Mouse (Mus musculus): ENCODE data around the gene Cacna1c. TPM values are rescaled to one million over a fixed set of nuclear protein-coding genes. Genes with fewer than 3 reads are reported as not detected.

The Cacna1c gene
- total RNA-seq, 2 experiments from 2014 or later, result 0.23 to 0.84 TPM

GRCm38 (mm10) chr6:118984181-118984901, 211.9 kb downstream of the Cacna1c start:
- no peak for ATAC-seq (replicated peaks; ENCODE audit: low FRiP score, poor library complexity, severe bottlenecking)

DNA sequence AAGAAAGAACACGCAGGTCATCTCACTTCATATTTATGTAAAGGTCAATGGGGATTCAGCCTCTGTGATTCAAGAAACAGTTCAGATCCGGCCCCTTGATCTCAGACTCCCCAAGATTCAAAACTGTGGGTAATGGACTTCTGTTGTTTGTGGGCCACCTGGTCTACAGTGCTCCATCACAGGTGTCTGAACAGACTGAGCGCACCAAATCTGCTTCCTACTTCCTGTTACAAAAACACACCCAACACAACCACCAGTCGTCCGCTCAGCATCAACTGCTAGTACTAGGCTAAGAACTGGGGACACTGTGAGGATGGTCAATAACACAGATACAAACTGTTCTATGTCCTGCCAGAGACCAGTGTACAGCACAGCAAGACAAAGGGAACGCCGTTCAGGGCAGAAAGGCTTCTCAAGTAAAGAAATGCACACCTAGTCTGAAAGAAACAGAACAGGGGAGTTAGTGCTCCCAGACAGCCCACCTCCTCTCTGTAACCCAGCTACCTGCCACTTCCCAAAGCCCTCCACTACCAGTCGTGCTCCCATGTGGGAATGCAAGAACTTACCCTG, 212.7 kb downstream of the Cacna1c start:
- ATAC-seq (replicated peaks; ENCODE audit: low FRiP score, poor library complexity, severe bottlenecking), result no peak

DNA sequence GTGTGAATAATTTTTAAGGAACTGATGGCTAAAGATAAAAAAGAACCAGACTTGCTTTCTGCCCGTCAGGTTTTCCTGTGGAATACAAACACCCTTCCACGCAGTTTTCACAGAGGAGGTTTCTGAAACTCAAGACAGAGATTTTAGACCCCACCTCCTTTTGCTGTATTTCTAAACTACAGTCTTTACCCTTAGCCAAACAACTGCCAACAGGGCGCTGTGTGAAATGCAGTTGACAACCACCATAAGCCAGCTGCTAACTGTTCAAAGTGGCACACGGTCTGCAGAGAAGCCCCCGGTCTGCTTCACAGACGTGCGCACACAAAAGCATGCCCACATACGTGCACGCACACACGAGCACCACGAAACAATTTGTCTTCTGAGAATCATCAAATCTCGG, 216.0 kb downstream of the Cacna1c start:
- no peak for ATAC-seq (replicated peaks; ENCODE audit: low FRiP score, poor library complexity, severe bottlenecking)

- ATAC-seq (replicated peaks; ENCODE audit: low FRiP score, poor library complexity, severe bottlenecking), result no peak
These were observed 218.6 kb downstream of the Cacna1c start for GRCm38 (mm10) chr6:118977443-118978271.

DNA sequence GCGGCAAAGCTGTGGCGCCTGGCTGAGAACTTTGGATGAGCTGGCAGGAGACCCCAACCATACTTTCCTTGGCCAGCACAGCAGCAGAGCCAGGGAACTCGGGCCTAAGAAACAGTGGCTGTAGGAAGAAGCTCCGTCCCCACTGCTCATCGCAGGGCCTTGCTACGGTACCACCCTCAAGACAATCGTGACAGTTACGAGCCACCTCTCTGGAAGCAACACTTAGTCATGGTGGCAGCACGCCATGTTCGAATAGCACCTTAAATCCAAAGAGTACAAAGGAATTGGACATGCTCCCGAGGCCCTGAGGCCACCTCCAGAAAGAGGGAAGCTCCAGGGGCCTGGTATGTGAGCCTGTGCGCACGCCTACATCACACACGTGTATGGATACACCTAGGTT, 219.6 kb downstream of the Cacna1c start:
- no peak for ATAC-seq (replicated peaks; ENCODE audit: low FRiP score, poor library complexity, severe bottlenecking)

DNA sequence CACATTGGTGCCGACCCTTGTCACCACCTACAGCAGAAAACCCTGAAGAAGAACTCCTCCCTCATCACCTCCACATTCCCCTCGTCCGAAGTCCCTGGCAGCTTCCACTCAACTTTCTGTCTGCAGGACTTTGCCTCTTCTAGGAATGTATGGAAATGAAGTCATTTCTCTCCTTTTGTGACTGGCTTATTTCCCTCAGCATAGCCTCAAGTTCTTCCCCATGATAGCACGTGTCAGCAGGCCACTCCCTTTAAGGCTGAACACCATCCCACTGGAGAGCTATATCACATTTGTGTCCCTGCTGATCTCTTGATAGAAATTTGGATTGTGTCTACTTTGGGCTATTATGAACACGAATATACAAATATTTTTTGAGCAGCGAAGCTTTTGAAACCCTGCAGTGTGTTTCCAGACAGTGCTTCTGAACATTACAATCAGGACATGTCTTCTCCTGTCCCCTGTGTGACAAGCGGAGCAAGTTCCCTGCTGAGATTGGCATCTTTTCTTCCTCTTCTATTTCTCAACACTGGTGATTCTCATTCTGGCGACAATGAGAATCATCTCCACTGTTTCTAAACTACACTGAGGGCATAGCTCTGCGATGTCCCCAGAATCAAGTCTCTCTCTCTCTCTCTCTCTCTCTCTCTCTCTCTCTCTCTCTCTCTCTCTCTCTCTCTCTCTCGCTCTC, 224.2 kb downstream of the Cacna1c start:
- ATAC-seq (replicated peaks; ENCODE audit: low FRiP score, poor library complexity, severe bottlenecking), result no peak

DNA sequence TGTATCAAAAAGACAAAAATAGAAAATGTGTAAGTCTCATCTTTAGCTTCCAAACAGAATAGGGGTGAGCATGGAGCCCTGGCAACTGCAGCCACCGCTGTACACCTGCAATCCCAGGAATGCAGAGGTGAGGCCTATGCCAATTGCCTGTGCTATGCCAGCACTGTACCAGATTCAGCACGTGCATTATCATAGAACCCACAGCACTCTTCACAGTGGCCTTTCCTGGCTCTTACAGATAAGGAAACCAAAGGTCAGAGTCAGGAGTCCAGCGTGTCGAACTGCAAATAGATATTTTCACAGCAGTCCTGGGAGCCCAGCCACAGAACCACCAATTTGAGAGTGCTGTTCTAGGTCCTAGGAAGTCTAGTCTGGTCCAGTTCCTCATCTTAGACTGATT, 227.4 kb downstream of the Cacna1c start:
- ATAC-seq (replicated peaks; ENCODE audit: low FRiP score, poor library complexity, severe bottlenecking), result no peak

DNA sequence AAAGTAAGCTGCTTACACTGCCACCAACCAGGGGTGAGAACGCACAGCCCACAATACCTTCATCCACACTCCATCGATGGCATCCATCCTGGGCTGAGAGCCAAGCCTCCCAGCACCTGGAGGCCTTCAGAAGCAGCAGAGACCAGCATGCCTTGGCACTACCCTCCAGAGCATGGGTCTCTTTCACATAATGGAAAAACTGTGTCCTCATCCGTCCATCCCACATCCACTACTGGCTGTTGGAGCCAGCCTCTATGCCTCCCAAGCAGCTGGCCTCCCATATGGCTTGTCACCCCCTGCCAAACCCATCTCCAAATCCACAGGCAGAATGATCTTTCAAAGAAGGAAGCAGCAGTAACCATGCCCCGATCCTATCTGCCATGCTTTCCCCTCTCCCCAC, 229.3 kb downstream of the Cacna1c start:
- ATAC-seq (replicated peaks; ENCODE audit: low FRiP score, poor library complexity, severe bottlenecking), result no peak

- no peak for ATAC-seq (replicated peaks; ENCODE audit: low FRiP score, poor library complexity, severe bottlenecking)
These were observed 230.6 kb downstream of the Cacna1c start for GRCm38 (mm10) chr6:118965577-118965976.

DNA sequence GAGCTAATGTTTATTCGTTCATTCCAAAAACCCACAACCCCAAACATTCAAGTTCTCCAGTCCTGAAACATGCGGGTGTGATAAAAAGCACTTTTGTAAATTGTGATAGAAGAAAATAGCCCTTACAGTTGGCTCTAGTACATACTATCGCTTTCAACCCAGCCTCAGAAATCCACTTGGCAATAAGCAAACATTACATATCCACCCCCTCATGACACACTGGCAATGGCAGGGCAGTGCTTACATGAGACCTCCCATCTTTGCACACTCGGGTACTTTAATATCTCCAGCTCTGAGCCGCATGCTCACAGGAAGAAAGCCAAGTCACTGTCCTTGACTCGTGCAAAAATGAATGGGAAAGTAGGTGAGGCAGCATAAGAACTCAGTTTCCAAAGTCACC, 232.4 kb downstream of the Cacna1c start:
- ATAC-seq (replicated peaks; ENCODE audit: low FRiP score, poor library complexity, severe bottlenecking), result no peak

DNA sequence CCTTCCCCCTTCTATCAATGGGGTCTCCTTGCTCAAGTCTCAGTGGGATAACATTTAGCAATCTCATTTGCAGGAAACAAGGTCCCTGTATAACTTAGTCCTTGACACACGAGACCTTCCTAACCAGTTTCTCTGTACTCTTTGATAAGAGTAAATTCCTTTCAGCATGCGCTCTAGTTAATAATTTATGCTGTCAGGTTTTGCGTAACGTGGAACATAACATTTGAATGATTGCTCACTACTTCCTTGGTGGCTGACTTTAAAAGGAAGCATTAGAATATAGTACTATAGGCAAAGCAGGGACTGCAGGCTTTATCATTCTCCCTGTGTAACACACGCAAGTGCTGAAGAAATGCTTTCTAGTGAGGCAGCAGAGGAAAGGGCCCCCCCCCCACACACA, 232.9 kb downstream of the Cacna1c start:
- no peak for ATAC-seq (replicated peaks; ENCODE audit: low FRiP score, poor library complexity, severe bottlenecking)

DNA sequence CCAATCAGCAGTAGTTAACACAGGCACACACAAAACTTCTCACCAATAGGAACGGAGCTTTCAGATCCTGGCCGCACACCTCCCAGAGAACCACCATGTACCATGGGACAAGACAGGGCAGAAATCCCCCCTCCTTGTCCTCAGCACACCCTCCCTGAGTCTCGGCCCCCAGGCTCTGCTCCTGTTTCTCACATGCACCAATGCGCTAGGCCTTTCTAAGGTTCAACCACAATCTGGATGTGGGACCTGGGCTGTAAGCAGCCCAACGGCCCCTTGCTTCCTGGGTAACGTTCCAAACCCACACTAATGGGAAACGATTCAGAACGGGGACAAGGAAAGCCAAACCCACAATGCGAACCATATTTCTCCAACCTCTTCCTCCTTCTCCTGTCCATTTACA, 237.7 kb downstream of the Cacna1c start:
- ATAC-seq (replicated peaks; ENCODE audit: low FRiP score, poor library complexity, severe bottlenecking), result no peak

GRCm38 (mm10) chr6:118956234-118956633, 240.0 kb downstream of the Cacna1c start:
- no peak for ATAC-seq (replicated peaks; ENCODE audit: low FRiP score, poor library complexity, severe bottlenecking)

DNA sequence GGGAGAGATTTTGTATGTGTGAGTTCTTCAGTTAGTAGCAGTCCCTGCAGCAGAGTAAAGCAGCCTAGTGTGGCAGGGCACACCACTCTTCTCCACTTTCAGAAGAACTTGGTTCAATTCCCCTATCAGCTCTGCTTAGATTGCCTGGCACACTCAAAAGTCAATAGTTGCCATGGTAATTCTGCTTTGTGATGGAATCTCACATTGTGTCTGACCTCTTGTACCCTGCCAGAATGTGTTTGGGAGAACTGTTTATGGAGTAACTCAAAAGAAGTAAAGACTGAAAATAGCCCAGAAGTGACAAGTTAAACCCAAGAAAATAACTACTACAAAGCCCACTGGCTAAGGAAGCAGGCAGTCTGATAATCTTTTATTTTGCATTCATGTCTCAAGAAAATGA, 240.4 kb downstream of the Cacna1c start:
- ATAC-seq (replicated peaks; ENCODE audit: low FRiP score, poor library complexity, severe bottlenecking), result no peak

DNA sequence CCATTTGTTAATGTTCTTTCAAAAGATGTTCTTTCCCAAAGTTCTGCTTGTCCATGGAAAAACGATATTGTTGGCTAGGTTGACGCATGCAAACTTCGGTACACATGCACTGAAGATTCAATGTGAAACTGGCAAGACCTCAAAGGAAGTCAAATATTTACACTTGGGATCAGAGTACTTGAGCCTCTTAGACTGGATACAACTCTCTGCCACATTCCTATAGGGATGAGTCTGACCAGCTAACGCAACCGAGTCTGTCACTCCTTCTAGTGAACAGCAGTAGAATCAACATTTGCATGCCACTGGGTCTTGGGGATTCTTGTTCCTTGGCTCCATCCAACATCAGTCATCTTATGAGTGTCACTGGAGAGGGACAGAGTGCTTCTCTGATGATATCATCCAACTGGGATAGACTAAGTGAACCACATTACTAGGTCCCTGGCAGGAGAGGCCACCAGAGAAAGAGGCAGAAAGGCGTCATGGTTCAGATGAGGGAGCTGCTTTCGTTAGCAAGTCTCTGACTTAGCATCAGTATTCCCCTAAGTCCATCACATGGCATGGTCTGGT, 241.1 kb downstream of the Cacna1c start:
- no peak for ATAC-seq (replicated peaks; ENCODE audit: low FRiP score, poor library complexity, severe bottlenecking)

DNA sequence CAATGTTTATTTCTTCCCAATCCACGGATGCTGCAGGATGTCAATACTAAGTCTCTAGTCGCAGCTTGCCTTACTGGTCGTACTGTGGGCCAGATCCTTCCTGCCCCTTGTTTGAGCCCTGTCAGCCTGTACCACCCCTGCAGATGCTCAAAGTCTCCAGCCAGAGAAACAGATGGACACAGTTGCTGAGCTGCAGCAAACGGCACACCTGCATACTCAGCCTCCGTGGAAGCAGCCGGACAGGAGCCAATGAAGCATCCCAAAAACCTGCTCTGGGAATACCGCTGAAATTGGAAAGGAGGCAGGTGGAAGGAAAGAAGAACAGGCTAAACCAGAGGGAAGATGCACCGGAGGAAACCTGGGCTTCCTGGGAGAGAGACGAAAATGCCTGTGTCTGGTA, 243.8 kb downstream of the Cacna1c start:
- no peak for ATAC-seq (replicated peaks; ENCODE audit: low FRiP score, poor library complexity, severe bottlenecking)

- ATAC-seq (replicated peaks; ENCODE audit: low FRiP score, poor library complexity, severe bottlenecking), result no peak
These were observed 246.0 kb downstream of the Cacna1c start for GRCm38 (mm10) chr6:118950190-118950589.

GRCm38 (mm10) chr6:118947286-118947685, 248.9 kb downstream of the Cacna1c start:
- ATAC-seq (replicated peaks; ENCODE audit: low FRiP score, poor library complexity, severe bottlenecking), result no peak

DNA sequence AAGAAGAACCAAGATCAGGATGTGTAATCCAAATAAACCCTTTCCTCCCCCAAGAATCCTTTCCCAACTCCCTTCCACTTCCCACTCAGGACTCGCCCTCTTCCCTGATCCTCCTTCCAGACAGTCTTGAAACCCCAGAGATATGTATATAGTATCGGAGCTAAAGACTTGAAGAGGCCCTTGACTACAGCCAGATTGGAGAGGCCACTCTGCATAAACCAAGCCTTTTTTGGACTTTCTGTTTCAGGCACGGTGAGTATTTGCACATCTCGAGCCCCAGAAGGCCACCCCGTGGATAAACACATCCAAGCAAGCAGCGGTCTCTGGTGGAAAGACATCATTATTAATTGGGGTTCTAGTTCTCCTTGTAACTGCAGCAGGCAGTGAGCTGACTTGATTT, 249.6 kb downstream of the Cacna1c start:
- ATAC-seq (replicated peaks; ENCODE audit: low FRiP score, poor library complexity, severe bottlenecking), result no peak

DNA sequence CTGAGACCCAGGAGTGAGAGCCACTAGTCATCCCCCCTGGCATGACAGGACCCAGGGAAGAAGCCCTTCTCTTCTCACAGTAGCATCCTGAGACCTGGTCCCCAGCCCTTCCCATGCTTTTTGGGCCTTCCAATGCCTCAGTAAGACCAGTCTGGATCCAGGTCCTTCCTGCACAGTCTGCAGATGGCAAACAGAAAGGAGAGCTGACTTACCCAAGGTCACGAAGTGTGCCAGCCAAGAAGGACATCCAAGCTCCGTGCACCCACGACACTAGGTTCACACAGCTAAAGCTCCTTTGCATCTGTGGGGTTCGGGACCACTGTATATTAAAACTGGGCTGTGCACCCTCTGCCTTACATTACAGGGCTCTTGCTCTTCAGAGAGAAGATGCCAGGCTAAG, 252.1 kb downstream of the Cacna1c start:
- ATAC-seq (replicated peaks; ENCODE audit: low FRiP score, poor library complexity, severe bottlenecking), result no peak
